Mouse (Mus musculus): ENCODE data around the gene Snx21. TPM values are rescaled to one million over a fixed set of nuclear protein-coding genes. Genes with fewer than 3 reads are reported as not detected.
A peak's percentile ranks its signal among the peaks of the same experiment; 100 is the strongest.
"Not testable (repeated sequence)": the region's sequence is repeated elsewhere in the genome, so short reads cannot be mapped to it uniquely, and the experiment has no call there.

Gene Snx21
- total RNA-seq, 1 experiment from 2014 or later: 5.5 TPM

- ATAC-seq (replicated peaks; ENCODE audit: insufficient number of reproducible peaks, low FRiP score, low TSS enrichment, poor library complexity, severe bottlenecking): no peak
Measured at GRCm38 (mm10) chr2:164787779-164788178, 2.2 kb downstream of the Snx21 start.

- ATAC-seq (replicated peaks; ENCODE audit: insufficient number of reproducible peaks, low FRiP score, low TSS enrichment, poor library complexity, severe bottlenecking): no peak
Measured at GRCm38 (mm10) chr2:164788411-164788810, 2.8 kb downstream of the Snx21 start.

- no peak for ATAC-seq (replicated peaks; ENCODE audit: insufficient number of reproducible peaks, low FRiP score, low TSS enrichment, poor library complexity, severe bottlenecking)
Measured at GRCm38 (mm10) chr2:164790451-164790850, 4.8 kb downstream of the Snx21 start.

DNA sequence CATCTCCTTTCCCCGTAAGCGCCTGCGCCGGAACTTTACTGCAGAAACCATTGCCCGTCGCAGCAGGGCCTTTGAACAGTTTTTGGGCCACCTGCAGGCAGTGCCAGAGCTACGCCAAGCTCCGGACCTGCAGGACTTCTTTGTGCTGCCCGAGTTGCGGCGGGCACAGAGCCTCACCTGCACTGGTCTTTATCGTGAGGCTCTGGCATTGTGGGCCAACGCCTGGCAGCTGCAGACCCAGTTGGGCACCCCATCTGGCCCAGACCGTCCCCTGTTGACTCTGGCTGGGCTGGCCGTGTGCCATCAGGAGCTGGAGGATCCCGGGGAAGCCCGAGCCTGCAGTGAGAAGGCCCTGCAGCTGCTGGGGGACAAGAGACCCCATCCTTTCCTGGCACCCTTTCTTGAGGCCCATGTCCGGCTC lies 6.2 kb downstream of the Snx21 start:
- no peak for ATAC-seq (replicated peaks; ENCODE audit: insufficient number of reproducible peaks, low FRiP score, low TSS enrichment, poor library complexity, severe bottlenecking)

DNA sequence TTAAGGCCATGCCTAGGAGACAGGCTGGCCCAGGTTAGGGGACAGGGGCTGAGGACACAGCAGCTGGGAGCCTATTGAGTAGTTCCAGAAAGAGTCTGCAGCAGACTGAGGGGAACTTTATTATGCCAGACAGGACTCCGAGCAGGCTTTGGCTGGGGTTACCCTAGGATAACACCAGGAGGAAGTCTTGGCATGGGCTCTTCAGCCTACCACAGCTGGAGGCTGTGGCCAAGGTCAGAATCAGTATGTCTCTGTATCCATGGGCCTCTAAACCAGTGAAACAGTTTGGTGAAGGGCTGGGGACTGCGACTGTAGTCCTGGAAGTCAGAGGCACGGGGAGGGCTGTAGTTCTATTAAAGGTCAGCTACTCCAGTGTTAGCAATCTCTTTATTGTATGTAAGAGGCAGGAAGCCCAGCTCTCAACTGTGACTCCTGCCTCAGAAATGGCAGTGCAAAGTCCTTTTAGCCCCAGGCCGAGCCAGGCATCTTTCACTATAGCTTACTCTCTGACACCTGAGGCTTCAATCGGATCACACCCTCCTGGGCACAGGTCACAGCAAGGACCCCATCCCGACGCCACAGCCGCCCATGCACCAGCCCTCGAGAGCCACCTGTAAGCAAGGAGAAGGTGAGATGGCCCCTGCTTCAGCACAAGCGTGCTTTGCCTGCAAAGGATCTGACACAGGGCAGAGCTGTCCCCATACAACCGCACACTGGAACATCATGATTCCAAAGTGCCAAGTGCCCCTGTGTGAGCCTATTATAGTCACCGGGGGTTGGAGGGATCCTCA lies 7.0 kb downstream of the Snx21 start:
- ATAC-seq (replicated peaks; ENCODE audit: insufficient number of reproducible peaks, low FRiP score, low TSS enrichment, poor library complexity, severe bottlenecking): no peak

DNA sequence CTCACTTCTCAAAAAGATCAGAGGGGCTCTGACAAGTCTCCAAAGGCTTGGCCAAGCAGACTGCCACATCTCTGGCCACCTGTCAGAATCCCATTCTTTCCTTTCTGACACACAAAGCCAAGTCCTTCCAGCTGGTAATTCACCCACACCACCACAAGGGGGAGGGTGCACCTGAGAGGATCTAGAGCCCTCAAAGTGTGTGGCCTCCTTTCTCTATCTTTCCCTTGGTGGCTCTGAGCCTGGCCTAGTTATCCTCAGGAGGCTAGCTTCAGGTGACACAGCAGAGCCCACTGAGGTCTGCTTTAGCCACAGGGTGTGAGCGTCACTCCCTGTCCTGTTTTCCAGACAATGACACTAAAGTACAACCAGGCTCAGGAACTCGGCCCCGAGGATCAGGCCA lies 7.6 kb downstream of the Snx21 start:
- ATAC-seq (replicated peaks; ENCODE audit: insufficient number of reproducible peaks, low FRiP score, low TSS enrichment, poor library complexity, severe bottlenecking): no peak

GRCm38 (mm10) chr2:164793772-164794171 lies 8.1 kb downstream of the Snx21 start:
- no peak for ATAC-seq (replicated peaks; ENCODE audit: insufficient number of reproducible peaks, low FRiP score, low TSS enrichment, poor library complexity, severe bottlenecking)

DNA sequence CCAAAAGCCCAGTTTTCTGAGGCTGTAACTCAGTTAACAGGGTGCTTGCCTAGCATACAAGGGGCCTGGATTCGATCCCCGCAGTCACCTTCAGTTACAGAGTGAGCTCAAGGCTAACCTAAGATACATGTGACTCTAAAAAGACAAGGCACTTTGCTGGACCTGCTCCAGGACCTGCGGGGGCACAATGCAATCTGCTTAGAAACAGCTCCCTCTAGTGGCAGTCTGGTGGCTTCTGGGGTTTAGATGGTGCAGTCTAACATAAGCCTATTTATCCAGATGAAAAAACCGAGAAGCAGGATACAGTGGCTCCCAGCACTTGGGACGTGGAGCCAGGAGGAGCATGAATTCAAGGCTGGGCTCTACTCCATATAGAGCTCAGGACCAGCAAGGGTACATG lies 8.7 kb downstream of the Snx21 start:
- peak; percentile 58 for ATAC-seq (replicated peaks; ENCODE audit: insufficient number of reproducible peaks, low FRiP score, low TSS enrichment, poor library complexity, severe bottlenecking)

DNA sequence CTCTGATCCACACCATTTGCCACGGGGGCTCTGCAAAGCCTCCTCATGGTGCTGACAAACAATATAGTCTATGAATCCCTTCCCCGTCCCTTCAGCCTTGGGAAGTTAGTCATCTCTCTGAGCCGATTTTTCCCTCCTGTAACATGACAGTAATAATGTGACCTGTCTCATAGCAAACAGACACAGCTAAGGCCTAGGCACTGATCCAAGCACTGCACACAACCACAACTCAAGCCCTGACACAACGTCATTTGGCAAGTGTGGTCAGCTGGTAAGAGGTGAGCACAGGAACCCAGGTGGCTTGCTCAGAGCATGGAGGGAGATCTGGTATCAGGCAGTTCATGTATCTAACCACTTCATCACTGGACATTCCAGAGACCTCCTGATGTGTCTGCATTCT lies 10.2 kb downstream of the Snx21 start:
- ATAC-seq (replicated peaks; ENCODE audit: insufficient number of reproducible peaks, low FRiP score, low TSS enrichment, poor library complexity, severe bottlenecking): no peak

- ATAC-seq (replicated peaks; ENCODE audit: insufficient number of reproducible peaks, low FRiP score, low TSS enrichment, poor library complexity, severe bottlenecking): not testable (repeated sequence)
Measured at GRCm38 (mm10) chr2:164798554-164798953, 12.9 kb downstream of the Snx21 start.

DNA sequence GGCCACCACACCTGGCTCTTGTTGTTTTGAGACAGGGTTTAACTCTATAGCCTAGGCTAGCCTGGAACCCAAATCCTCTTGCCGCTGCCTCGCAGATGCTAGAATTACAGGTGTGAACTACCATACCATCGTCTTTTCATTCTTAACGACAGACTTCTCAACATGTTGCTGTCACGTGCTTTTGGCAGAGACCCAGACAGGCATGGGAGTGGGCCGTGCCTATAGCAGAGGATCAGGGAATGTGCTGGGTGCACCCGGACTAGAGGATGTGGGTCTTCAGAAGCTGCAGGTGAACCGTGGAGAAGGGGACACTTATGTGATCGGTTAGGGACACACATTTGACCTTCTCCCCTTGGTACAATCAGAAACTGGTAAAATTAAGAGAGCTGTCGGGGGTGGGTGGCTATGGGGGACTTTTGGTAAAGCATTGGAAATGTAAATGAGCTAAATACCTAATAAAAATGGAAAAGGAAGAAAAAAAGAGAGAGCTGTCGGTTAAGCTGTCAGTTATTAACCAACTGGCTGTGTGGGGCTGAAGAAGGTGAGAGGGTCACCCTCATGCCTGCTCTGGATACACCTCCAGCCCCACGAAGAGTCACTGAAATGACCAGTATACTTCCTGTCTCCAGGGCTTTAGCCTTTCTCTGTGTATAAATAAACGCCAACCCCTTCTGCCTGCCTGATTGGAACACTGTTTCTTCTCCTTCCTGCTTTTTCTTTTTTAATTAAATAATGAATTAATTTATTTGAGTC lies 14.8 kb downstream of the Snx21 start:
- ATAC-seq (replicated peaks; ENCODE audit: insufficient number of reproducible peaks, low FRiP score, low TSS enrichment, poor library complexity, severe bottlenecking): no peak

GRCm38 (mm10) chr2:164803201-164803920 lies 17.7 kb downstream of the Snx21 start:
- ATAC-seq (replicated peaks; ENCODE audit: insufficient number of reproducible peaks, low FRiP score, low TSS enrichment, poor library complexity, severe bottlenecking): no peak

DNA sequence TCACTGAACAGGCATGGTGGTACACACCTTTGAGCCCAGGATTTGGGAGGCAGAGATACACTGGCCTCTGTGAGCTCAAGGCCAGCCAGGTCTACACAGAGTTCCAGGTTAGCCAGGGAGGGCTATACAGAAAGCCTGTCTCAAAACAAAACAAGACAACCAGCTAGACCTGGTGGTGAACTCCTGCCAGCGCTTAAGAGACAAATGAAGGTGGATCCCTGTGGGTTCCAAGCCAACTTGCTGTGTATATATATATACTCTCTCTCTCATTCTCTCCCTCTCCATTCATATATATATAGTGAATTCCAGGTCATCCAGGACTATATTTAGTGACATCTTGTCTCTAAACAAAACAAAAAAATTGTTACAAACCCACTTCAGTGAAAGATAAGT lies 18.3 kb downstream of the Snx21 start:
- ATAC-seq (replicated peaks; ENCODE audit: insufficient number of reproducible peaks, low FRiP score, low TSS enrichment, poor library complexity, severe bottlenecking): no peak

DNA sequence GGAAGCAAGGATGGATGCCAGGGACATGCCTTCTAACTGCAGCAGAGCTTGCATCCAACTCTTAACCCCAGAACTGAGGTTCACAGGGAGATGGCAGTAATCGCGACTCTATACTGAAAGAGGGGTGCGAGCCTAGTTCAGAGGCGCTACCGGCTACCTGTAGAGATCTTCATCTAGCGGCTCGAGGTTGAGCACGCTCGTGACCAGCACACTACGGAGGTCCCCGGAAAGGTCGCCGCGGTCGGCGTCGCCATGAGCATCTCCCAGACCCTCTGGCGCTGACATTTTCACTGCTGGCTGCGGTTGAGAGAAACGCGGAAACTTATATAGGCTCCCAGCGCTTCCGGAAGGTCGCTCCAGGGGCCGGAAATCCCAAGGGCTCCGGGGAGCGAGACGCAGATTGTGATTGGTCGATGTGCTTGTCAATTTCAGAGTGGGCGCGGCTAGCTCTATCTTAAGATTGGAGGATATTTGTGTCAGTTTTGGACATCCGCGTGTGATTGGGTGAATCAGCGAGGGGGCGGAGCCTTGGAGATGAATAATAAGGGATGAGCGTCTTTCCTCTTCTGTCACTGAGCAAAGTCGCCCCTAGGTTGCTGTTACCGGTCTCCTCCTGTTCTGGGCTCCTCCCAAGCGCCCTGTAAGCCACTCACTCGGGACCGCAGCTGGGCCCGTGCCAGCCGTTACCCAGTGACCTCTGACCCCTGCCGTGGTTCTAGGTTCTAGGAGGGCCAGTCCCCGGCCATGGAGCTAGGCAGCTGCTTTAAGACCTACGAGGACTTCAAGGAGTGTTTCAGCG lies 19.1 kb downstream of the Snx21 start, which contains the start of the genes Acot8 and Zswim3:
TSS of gene Acot8 (minus strand) at position 350 of the 799 bp plus-strand sequence.
TSS of gene Zswim3 (plus strand) at position 566 of the 799 bp plus-strand sequence.
- ATAC-seq (replicated peaks; ENCODE audit: insufficient number of reproducible peaks, low FRiP score, low TSS enrichment, poor library complexity, severe bottlenecking): peak; percentile 96

- ATAC-seq (replicated peaks; ENCODE audit: insufficient number of reproducible peaks, low FRiP score, low TSS enrichment, poor library complexity, severe bottlenecking): 0 out of 2 replicates have a peak, but pooled peaks have one; percentile 2
Measured at GRCm38 (mm10) chr2:164805332-164805718, 19.7 kb downstream of the Snx21 start.

DNA sequence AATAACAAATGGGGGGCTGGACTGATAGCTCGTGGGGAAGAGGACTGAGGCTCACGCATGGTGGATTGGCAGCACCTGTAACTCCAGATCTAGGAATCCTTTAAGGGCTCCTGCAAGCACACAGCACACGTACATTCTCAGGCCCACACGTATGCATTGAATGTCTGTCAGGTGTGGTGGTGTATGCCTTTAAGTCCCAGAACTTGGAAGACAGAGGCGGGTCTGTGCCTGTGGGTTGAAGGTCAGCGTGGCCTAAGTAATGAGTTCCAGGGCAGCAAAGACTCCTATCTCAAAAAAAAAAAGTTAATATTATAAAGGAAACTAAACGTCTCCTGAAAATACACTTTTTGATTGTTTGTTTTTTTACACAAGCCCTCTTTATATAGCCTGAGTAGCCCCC lies 21.0 kb downstream of the Snx21 start:
- ATAC-seq (replicated peaks; ENCODE audit: insufficient number of reproducible peaks, low FRiP score, low TSS enrichment, poor library complexity, severe bottlenecking): no peak

- ATAC-seq (replicated peaks; ENCODE audit: insufficient number of reproducible peaks, low FRiP score, low TSS enrichment, poor library complexity, severe bottlenecking): no peak
Measured at GRCm38 (mm10) chr2:164813557-164813956, 27.9 kb downstream of the Snx21 start.

DNA sequence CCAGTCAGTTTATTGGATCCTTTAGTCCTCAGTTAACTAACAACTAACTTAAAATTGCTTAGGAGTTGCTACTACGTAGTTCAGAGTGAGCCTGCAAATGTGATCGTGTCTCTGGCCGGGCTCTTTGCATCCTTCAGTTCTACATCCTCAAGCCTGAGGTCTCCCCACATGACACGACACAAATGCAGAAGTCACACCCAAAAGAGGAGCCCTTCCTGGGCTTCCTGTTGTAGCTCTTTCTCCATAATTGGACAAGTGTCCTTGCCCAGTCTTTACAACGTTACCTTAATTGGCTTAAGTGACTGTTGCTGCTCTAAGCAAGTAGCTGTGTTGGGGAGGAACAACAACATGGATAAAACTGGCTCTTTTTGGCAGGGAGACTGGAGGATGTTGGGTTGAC lies 29.7 kb downstream of the Snx21 start:
- ATAC-seq (replicated peaks; ENCODE audit: insufficient number of reproducible peaks, low FRiP score, low TSS enrichment, poor library complexity, severe bottlenecking): peak; percentile 81

DNA sequence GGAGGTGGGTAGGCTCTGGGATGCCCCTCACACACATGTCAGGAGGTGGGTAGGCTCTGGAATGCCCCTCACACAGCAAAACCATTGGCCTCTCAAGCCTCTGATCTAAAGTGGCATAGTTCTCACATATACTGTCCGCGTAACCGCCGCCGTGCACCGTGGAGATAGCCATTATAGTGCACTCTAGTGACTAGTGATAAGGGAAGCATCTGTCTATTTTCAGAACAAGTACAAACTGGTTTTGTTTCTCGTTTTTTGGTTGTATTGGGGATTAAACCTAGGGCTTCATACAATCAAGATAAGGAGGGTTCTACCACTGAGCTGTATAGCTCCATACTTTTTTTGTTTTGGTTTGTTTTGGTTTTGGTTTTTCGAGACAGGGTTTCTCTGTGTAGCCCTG lies 30.2 kb downstream of the Snx21 start:
- ATAC-seq (replicated peaks; ENCODE audit: insufficient number of reproducible peaks, low FRiP score, low TSS enrichment, poor library complexity, severe bottlenecking): no peak
